Mouse (Mus musculus) macrophage (primary cell): ENCODE data around the gene Tapbpl. TPM values are rescaled to one million over a fixed set of nuclear protein-coding genes. Genes with fewer than 3 reads are reported as not detected.
"Not testable (repeated sequence)": the region's sequence is repeated elsewhere in the genome, so short reads cannot be mapped to it uniquely, and the experiment has no call there.

Experiments used
- H3K27ac ChIP-seq: fragments of 350-480 bp; formaldehyde crosslinking; 2 replicates; pipeline ENCODE4 v1.9.0; 2021
- H3K36me3 ChIP-seq: fragments of 350-480 bp; formaldehyde crosslinking; 2 replicates; pipeline ENCODE4 v1.9.0; 2021; ENCODE audit errors: inconsistent target
- H3K4me3 ChIP-seq: fragments of 350-480 bp; formaldehyde crosslinking; 2 replicates; pipeline ENCODE4 v1.9.0; 2021; ENCODE audit errors: inconsistent target
- H3K79me2 ChIP-seq: fragments of 350-480 bp; formaldehyde crosslinking; 2 replicates; pipeline ENCODE4 v1.9.0; 2021; ENCODE audit errors: inconsistent target
- WGBS: methylation state at CpG from one replicate; pipeline ENCODE4 v1.1.7; 2026; ENCODE audit warnings: inconsistent platforms; ENCODE audit not compliant: missing documents; 5-methylcytosine and 5-hydroxymethylcytosine counted together
- polyA plus RNA-seq: library from polyadenylated mRNA; stranded (reverse); fragments of 250-400 nt; gene quantifications from 3 replicates; pipeline ENCODE4 v1.2.4, GENCODE M21; 2018; ENCODE audit warnings: inconsistent platforms
- total RNA-seq, 78 experiments: library from RNA; depleted of rRNA; stranded (reverse); fragments of 250-400 nt; gene quantifications; 1 replicate in 9 of 78; 2 replicates in 24 of 78; 3 replicates in 43 of 78; 4 replicates in 2 of 78; pipeline ENCODE4 v1.2.4; 2018; ENCODE audit warnings: inconsistent platforms in 56 of 78

The Tapbpl gene
- total RNA-seq (2018; cell fraction: chromatin; rRNA removed) = 10 to 100 TPM in 14 of 26 experiments, 1 to 10 TPM in 12; 3.1 to 21.5 (median 10.5) TPM
- 10 to 100 TPM; 14.4 to 67.4 (median 32.1) TPM for total RNA-seq (2018; cell fraction: cytosol; rRNA removed)
- 10 to 100 TPM in 25 of 26 experiments, 1 to 10 TPM in 1; 7.9 to 53.9 (median 24.3) TPM for total RNA-seq (2018; cell fraction: nucleus; rRNA removed)
- 11.1 to 31.4 TPM (median 11.5 TPM) in 3 replicates for polyA plus RNA-seq

GRCm38 (mm10) chr6:125231117-125232044 is at the start of gene Tapbpl:
Gene Tapbpl, minus strand, starts transcription at chr6:125231860.
- H3K4me3 ChIP-seq = peak within 1 kb of the TSS; percentile 95

DNA sequence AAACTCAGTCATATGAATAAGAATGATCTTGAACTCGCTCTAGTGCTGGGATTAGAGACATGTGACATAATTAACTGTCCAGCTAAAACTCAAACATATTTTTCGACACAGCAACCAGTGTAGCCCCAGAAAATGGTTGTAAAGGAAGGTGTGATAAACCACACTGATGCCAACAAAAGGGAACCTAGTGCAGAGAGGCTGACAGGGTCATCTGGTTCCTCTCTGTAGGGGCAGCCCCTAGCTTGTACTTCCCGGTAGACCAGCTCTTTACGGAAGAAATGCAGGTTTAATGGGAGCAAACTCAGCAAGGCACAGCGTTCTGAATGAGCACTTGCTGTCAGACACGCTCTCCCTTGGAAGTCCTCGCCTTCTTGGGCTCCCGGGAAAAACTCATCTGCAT is 48.1 kb upstream of the Tapbpl start:
- Histone ChIP-seq H3K27ac (no peak overlapping the region), H3K36me3 (no peaks in the 10 kb centered on the region), H3K4me3 (no peak overlapping the region), H3K79me2 (no peaks in the 10 kb centered on the region)
- 38% methylated on average over 8 of the region's 8 CpGs for WGBS

More at GRCm38 (mm10) chr6:125231117-125232044, at the start of gene Tapbpl:
- Histone ChIP-seq H3K27ac (peak within 1 kb of the TSS; percentile 95), H3K79me2 (no peaks in the 10 kb centered on the region), H3K36me3 (peaks cover 33% of the 10 kb centered on the region)
- WGBS = 2% methylated on average over 14 of the region's 16 CpGs

GRCm38 (mm10) chr6:125274841-125275563 is 43.3 kb upstream of the Tapbpl start:
- H3K27ac ChIP-seq = no peak overlapping the region
- H3K4me3 ChIP-seq = no peak overlapping the region
- H3K36me3 ChIP-seq = no peaks in the 10 kb centered on the region
- 66% methylated on average over 14 of the region's 15 CpGs for WGBS
- no peaks in the 10 kb centered on the region for H3K79me2 ChIP-seq

DNA sequence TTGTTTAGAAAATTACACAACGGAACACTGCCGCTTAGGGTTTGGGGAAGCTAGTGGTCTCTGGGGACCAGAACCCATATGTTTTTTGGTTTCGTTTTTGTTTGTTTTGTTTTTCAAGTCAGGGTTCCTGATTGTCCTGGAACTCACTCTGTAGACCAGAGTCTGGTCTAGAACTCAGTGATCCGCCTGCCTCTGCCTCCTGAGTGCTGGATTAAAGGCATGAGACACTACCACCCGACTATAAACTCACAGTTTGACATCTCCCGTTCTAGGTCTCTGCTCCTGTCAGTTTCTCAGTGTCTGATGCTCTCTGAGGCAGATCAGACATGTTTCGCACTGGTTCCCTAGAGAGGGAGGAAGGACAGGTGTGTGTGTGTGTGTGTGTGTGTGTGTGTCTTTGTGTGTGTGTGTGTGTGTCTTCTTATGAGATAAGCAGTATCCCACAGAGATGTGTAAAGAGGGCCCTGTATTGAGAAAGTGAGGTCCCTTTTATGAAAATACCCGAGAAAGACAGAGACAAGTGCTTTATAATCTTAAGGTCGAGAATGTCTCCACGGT is 40.6 kb upstream of the Tapbpl start:
- no peak overlapping the region for H3K4me3 ChIP-seq

DNA sequence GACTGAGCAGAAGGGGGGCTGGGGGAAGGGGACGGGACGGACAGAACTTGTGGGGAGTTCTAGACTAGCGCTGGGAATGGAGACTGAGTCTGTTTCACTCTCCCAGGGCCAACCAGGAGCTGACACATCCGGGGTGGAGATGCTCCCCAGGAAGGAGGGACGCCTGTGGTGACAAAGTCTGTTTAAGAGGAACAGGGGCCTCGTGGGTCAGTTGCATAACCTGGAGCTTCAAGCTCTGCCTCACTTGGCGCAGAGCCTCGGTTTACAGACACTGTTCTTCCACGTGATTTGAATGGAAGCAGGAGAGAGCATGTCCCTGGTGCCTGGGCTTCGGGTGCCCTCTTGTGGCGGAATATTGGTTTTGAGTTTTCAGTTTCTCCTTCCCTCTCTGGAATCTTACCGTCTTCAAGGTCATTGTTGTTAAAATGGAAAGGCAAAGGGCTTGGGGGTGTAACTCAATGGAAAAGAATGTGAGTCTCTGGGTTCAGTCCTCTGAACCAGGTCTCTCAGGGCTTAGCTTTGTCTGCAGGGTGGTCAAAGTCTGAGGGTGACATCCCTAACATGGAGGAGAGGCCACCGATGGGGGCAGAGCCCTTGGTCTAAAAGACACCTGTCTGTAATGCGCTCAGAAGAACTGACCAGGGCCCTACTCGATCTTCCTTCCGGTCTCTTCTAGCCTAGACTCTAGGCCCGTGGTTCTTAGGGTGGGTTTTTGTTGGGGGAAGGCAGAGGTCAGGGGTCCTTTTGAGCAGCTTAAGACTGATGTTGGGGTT is 40.0 kb upstream of the Tapbpl start:
- Histone ChIP-seq H3K4me3 (peak overlapping the region; percentile 17; the same call in 1 of the 2 replicates), H3K27ac (peak overlapping the region; percentile 73), H3K36me3 (no peaks in the 10 kb centered on the region), H3K79me2 (no peaks in the 10 kb centered on the region)
- WGBS = 9% methylated on average over 17 of the region's 17 CpGs

More for the DNA sequence above, 40.6 kb upstream of the Tapbpl start:
- no peaks in the 10 kb centered on the region for H3K79me2 ChIP-seq
- H3K36me3 ChIP-seq = no peaks in the 10 kb centered on the region
- 67% methylated on average over 10 of the region's 10 CpGs for WGBS
- H3K27ac ChIP-seq = peak overlapping the region; percentile 73

DNA sequence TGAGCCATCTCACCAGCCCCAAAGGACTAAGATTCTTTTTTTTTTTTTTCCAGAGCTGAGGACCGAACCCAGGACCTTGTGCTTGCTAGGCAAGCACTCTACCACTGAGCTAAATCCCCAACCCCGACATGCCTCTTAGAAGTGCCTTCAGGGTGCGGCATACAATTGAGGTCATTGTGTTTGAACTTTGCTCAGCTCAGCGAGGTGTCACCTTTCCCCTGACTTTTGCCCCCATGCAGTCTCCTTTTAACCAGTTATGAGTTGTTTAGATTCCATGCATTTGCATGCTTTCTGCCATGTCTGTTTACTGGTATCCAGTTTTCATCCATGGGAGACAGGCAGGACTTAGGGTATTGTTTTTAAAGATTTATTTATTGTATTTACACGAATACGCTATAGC is 37.1 kb upstream of the Tapbpl start:
- Histone ChIP-seq H3K4me3 (no peak overlapping the region), H3K27ac (no peak overlapping the region), H3K79me2 (no peaks in the 10 kb centered on the region), H3K36me3 (no peaks in the 10 kb centered on the region)
- 96% methylated on average over 6 of the region's 6 CpGs for WGBS

DNA sequence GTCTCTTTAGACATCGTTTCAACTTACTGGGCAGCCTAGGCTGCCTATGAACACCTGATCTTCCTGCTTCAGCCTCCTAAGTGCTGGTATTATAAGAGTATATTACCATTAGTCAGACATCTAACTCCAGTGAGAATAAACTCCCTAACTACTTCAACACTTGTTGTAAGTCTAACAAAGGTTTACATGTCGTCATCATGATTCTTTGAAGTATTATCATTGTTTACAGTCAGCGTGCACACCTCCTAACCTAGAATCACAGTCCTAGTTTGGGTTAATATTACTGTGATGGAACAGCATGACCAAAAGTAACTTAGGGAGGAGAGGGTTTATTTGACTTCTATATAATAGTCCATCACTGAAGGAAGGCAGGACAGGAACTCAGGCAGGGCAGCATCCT is 35.8 kb upstream of the Tapbpl start:
- Histone ChIP-seq H3K4me3 (no peak overlapping the region), H3K36me3 (no peaks in the 10 kb centered on the region), H3K79me2 (no peaks in the 10 kb centered on the region), H3K27ac (no peak overlapping the region)
- WGBS = 91% methylated on average over 3 of the region's 3 CpGs

GRCm38 (mm10) chr6:125266600-125266999 is 34.9 kb upstream of the Tapbpl start:
- 87% methylated on average over 6 of the region's 6 CpGs for WGBS
- H3K4me3 ChIP-seq, H3K79me2 ChIP-seq, H3K27ac ChIP-seq, H3K36me3 ChIP-seq: not testable (repeated sequence)

- no peak overlapping the region for H3K4me3 ChIP-seq
- H3K79me2 ChIP-seq = no peaks in the 10 kb centered on the region
- H3K36me3 ChIP-seq = no peaks in the 10 kb centered on the region
- 92% methylated on average over 12 of the region's 13 CpGs for WGBS
- no peak overlapping the region for H3K27ac ChIP-seq
Observed at GRCm38 (mm10) chr6:125266091-125266490, 34.4 kb upstream of the Tapbpl start.

- Histone ChIP-seq H3K4me3 (no peak overlapping the region), H3K79me2 (no peaks in the 10 kb centered on the region), H3K27ac (no peak overlapping the region), H3K36me3 (no peaks in the 10 kb centered on the region)
- 58% methylated on average over 10 of the region's 10 CpGs for WGBS
Observed at GRCm38 (mm10) chr6:125265239-125265638, 33.6 kb upstream of the Tapbpl start.

DNA sequence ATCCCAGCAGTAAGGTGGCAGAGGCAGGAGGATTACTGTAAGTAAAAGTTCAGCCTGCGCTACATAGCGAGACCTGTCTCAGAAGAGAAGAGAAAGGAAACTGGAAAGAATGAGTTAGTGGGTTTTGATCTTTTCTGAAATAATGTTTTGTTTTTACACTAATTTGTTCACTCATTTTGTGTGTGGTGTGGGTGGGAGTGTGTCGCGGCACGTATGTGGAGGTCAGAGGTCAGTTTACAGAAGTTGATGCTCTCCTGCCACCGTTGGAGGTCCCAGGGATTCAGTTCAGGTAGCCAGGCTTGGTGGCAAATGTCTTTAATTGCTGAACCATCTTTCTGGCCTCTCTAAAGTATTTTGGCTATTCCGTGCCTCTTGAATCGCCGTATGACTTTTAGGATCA is 32.6 kb upstream of the Tapbpl start:
- H3K79me2 ChIP-seq = no peaks in the 10 kb centered on the region
- no peaks in the 10 kb centered on the region for H3K36me3 ChIP-seq
- WGBS = 77% methylated on average over 9 of the region's 9 CpGs
- no peak overlapping the region for H3K4me3 ChIP-seq
- no peak overlapping the region for H3K27ac ChIP-seq

DNA sequence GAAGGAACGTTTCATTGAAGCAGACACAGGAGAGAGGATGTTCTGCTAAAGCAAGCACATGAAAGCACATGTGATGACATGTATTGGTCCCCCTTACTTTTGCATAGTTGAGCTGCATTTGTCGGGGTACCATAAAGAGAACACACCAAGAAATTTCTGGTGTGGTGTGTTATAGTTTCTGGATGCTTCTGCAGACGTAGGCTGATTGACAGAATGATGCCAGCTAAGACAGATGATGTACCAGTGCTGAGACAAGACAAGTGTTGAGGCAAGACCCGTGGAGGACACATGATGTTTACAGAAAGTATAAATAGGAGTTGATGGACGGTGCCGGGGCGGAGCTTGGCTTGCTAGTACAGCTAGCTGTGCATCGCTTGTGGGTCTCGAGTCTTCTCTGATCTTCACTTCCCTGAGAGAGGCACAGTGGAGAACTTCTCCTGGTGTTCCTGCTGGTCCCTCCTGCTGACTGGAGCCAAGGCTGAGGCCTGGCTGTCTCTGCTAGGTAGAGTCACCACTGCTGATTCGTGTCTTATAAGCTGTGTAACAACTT is 28.4 kb upstream of the Tapbpl start:
- WGBS = 92% methylated on average over 10 of the region's 10 CpGs
- Histone ChIP-seq H3K36me3 (no peaks in the 10 kb centered on the region), H3K27ac (no peak overlapping the region), H3K79me2 (no peaks in the 10 kb centered on the region), H3K4me3 (no peak overlapping the region)

- Histone ChIP-seq H3K27ac (peak overlapping the region; percentile 93), H3K36me3 (no peaks in the 10 kb centered on the region)
- 63% methylated on average over 8 of the region's 8 CpGs for WGBS
Observed at GRCm38 (mm10) chr6:125256222-125256966, 24.7 kb upstream of the Tapbpl start.

More at GRCm38 (mm10) chr6:125256222-125256966, 24.7 kb upstream of the Tapbpl start:
- Histone ChIP-seq H3K4me3 (no peak overlapping the region), H3K79me2 (peaks cover 10% of the 10 kb centered on the region)
